Mouse (Mus musculus) gastrocnemius, adult 2 months (tissue): ENCODE measurements at regions not wholly inside any gene's neighbourhood (a gene's known extent, or its start where the extent isn't known, plus 50 kb on each side); places are given as distances from the start of the nearest gene placed in this dataset. TPM values are rescaled to one million over a fixed set of nuclear protein-coding genes. Genes with fewer than 3 reads are reported as not detected.

ENCODE experiments used
- DNase-seq: peaks from one replicate; pipeline ENCODE4 v3.0.0; 2022
- H3K27ac ChIP-seq: fragments of 200-600 bp; 2 replicates; pipeline ENCODE4 v1.8.1; 2022; ENCODE audit warnings: mild to moderate bottlenecking
- H3K4me3 ChIP-seq: fragments of 200-600 bp; 2 replicates; pipeline ENCODE4 v1.8.1; 2022; ENCODE audit warnings: mild to moderate bottlenecking, moderate library complexity
- CTCF ChIP-seq: fragments of 200-600 bp; IDR thresholded peaks from 2 replicates; pipeline ENCODE4 v1.8.1; 2022; ENCODE audit warnings: antibody characterized with exemption, mild to moderate bottlenecking, moderate library complexity
- intact Hi-C: fragments of 180-260 bp; cut with DNase I; formaldehyde crosslinking; loops from one replicate; pipeline ENCODE4 v1.15.1; 2025
- microRNA-seq: library from miRNA; unstranded; fragments of <30 nt; microRNA quantifications from one replicate; pipeline ENCODE4 v1.2.0, GENCODE M21; 2021

- H3K27ac ChIP-seq, result no peak overlapping the region
- intact Hi-C loops, result no loop called here
- TF ChIP-seq CTCF, result no peak
- no peak for DNase-seq
- H3K4me3 ChIP-seq, result no peak overlapping the region
These were observed 77.9 kb upstream of the Pmfbp1 start for GRCm38 (mm10) chr8:109415906-109416305.

- intact Hi-C loops, result no loop called here
- no peak overlapping the region for H3K27ac ChIP-seq
- no peak for DNase-seq
These were observed 77.3 kb upstream of the Pmfbp1 start for GRCm38 (mm10) chr8:109416327-109417100.

GRCm38 (mm10) chr8:109417222-109417621, 76.6 kb upstream of the Pmfbp1 start:
- no peak for DNase-seq
- Histone ChIP-seq H3K27ac (no peak overlapping the region), H3K4me3 (no peak overlapping the region)
- intact Hi-C loops, result no loop called here
- TF ChIP-seq CTCF, result peak; percentile 70

More at GRCm38 (mm10) chr8:109416327-109417100, 77.3 kb upstream of the Pmfbp1 start:
- no peak overlapping the region for H3K4me3 ChIP-seq
- TF ChIP-seq CTCF, result no peak

- Histone ChIP-seq H3K4me3 (no peak overlapping the region), H3K27ac (no peak overlapping the region)
- intact Hi-C loops, result no loop called here
- TF ChIP-seq CTCF, result no peak; the same call in 1 of the 2 replicates
- DNase-seq, result no peak
These were observed 75.9 kb upstream of the Pmfbp1 start for GRCm38 (mm10) chr8:109417971-109418370.

GRCm38 (mm10) chr8:109419029-109419596, 74.7 kb upstream of the Pmfbp1 start:
- no peak for TF ChIP-seq CTCF
- no peak for DNase-seq
- Histone ChIP-seq H3K4me3 (no peak overlapping the region), H3K27ac (no peak overlapping the region)
- intact Hi-C loops, result no loop called here

GRCm38 (mm10) chr8:109424004-109424403, 69.8 kb upstream of the Pmfbp1 start:
- TF ChIP-seq CTCF, result no peak
- H3K27ac ChIP-seq, result no peak overlapping the region
- no peak overlapping the region for H3K4me3 ChIP-seq
- intact Hi-C loops, result no loop called here
- DNase-seq, result no peak

GRCm38 (mm10) chr8:109428551-109428950, 65.3 kb upstream of the Pmfbp1 start:
- no peak for TF ChIP-seq CTCF
- intact Hi-C loops, result no loop called here
- Histone ChIP-seq H3K4me3 (no peak overlapping the region), H3K27ac (no peak overlapping the region)
- DNase-seq, result no peak

- Histone ChIP-seq H3K27ac (no peak overlapping the region), H3K4me3 (no peak overlapping the region)
- no peak for TF ChIP-seq CTCF
- intact Hi-C loops, result no loop called here
- DNase-seq, result no peak
These were observed 59.3 kb upstream of the Pmfbp1 start for GRCm38 (mm10) chr8:109434538-109434937.

GRCm38 (mm10) chr8:109436056-109436455, 57.8 kb upstream of the Pmfbp1 start:
- Histone ChIP-seq H3K27ac (no peak overlapping the region), H3K4me3 (no peak overlapping the region)
- DNase-seq, result no peak
- no peak for TF ChIP-seq CTCF
- intact Hi-C loops, result no loop called here

GRCm38 (mm10) chr8:109436830-109437567, 56.8 kb upstream of the Pmfbp1 start:
- H3K27ac ChIP-seq, result peak overlapping the region; percentile 35; the same call in 1 of the 2 replicates
- no peak for TF ChIP-seq CTCF
- DNase-seq, result peak; percentile 38
- H3K4me3 ChIP-seq, result peak overlapping the region; percentile 63
- intact Hi-C loops, result no loop called here

GRCm38 (mm10) chr8:109438531-109438930, 55.3 kb upstream of the Pmfbp1 start:
- Histone ChIP-seq H3K27ac (no peak overlapping the region), H3K4me3 (no peak overlapping the region)
- TF ChIP-seq CTCF, result no peak
- intact Hi-C loops, result no loop called here
- DNase-seq, result no peak

Small RNAs in the stretch of these regions (microRNA-seq; reads per million reads assigned to microRNA genes)
- gene Gm23163, result not detected
